Mouse (Mus musculus) testis, adult 2 months (tissue): ENCODE measurements around the gene Gm48551. TPM values are rescaled to one million over a fixed set of nuclear protein-coding genes. Genes with fewer than 3 reads are reported as not detected.

Experiments
- H3K27ac ChIP-seq: fragments of 200-500 bp; 2 replicates; pipeline ENCODE4 v1.5.1; 2012; ENCODE audit warnings: low read depth, low read length; ENCODE audit not compliant: control insufficient read depth, insufficient read depth
- H3K27me3 ChIP-seq: fragments of 200-500 bp; 2 replicates; pipeline ENCODE4 v1.6.1; 2012; ENCODE audit warnings: mild to moderate bottlenecking, low read length, moderate library complexity; ENCODE audit not compliant: control insufficient read depth, insufficient read depth
- H3K36me3 ChIP-seq: fragments of 200-500 bp; 2 replicates; pipeline ENCODE4 v1.6.1; 2012; ENCODE audit warnings: mild to moderate bottlenecking, low read length; ENCODE audit not compliant: control insufficient read depth, insufficient read depth
- H3K4me1 ChIP-seq: fragments of 200-500 bp; 2 replicates; pipeline ENCODE4 v1.6.1; 2012; ENCODE audit warnings: low read length; ENCODE audit not compliant: control insufficient read depth, insufficient read depth
- H3K4me3 ChIP-seq: fragments of 200-500 bp; 2 replicates; pipeline ENCODE4 v1.5.1; 2012; ENCODE audit warnings: low read depth, mild to moderate bottlenecking, low read length, moderate library complexity, mixed read lengths; ENCODE audit not compliant: control insufficient read depth
- CTCF ChIP-seq: fragments of 200-500 bp; IDR thresholded peaks from 2 replicates; pipeline ENCODE4 v1.5.1; 2012; ENCODE audit warnings: low read depth, mild to moderate bottlenecking, inconsistent platforms, low read length, moderate library complexity; ENCODE audit not compliant: control insufficient read depth, insufficient read depth, insufficient replicate concordance
- POLR2A ChIP-seq: fragments of 200-500 bp; IDR thresholded peaks from 2 replicates; pipeline ENCODE4 v1.6.1; 2012; ENCODE audit warnings: low read depth, mild to moderate bottlenecking, inconsistent platforms, low read length, moderate library complexity; ENCODE audit not compliant: control insufficient read depth
- polyA plus RNA-seq: library from polyadenylated mRNA; depleted of rRNA; stranded (reverse); fragments of >200 nt; gene quantifications from 2 replicates; pipeline ENCODE4 v1.2.3, GENCODE M21; 2012

Gm48551 gene
- polyA plus RNA-seq, 1 experiment, result 1.2 TPM

DNA sequence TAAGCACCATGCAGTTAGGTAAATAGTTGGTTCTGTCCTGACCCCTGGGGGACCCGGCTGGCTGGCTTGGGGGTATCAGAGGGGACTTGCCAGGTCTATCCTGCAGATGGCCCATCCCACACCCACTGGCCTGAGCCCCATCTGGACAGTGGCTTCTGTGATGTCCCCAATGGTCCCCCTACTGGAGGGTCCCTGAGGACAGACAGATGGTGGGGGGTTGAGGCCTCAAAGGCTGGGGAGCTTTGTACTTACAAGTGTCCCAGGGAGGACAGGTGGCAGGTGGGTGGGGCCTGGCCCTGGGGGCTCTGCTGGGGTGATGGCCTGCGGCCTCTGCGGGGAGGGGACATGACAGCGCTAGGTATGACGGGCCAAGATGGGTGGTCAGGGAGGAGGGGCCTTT, 15.0 kb downstream of the Gm48551 start:
- Histone ChIP-seq H3K27me3 (no peaks in the 10 kb centered on the region), H3K4me3 (no peak overlapping the region), H3K4me1 (peaks cover 25% of the 10 kb centered on the region), H3K27ac (no peak overlapping the region), H3K36me3 (no peaks in the 10 kb centered on the region)
- TF ChIP-seq POLR2A, result no peak
- no peak for TF ChIP-seq CTCF

DNA sequence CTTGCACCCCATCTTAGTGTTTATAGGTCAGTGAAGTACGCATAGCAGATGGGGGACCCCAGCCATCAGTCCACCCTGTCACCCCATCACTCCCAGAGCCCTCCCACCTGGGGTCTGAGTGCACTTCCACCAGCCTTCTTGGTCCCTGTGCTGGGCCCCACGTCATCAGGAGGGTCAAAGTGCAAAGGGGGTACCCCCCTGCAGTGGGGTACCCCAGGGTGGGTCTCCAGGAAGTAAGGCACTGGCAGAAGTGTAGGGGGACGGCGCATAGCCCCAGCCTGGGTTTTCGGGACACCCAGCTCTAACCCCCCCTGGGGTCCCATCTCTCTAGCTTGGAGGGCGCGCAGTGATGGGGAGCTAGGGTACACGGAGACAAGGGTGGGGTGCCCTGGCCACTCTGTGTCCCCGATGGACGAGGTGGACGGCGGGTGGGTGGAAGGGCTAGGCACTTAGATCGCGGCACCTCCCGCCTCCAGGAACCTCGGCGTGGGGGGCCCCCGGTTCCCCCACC, 15.6 kb downstream of the Gm48551 start:
- Histone ChIP-seq H3K4me3 (no peak overlapping the region), H3K36me3 (no peaks in the 10 kb centered on the region), H3K27me3 (no peaks in the 10 kb centered on the region), H3K27ac (no peak overlapping the region), H3K4me1 (peaks cover 24% of the 10 kb centered on the region)
- TF ChIP-seq CTCF, result no peak
- TF ChIP-seq POLR2A, result no peak

DNA sequence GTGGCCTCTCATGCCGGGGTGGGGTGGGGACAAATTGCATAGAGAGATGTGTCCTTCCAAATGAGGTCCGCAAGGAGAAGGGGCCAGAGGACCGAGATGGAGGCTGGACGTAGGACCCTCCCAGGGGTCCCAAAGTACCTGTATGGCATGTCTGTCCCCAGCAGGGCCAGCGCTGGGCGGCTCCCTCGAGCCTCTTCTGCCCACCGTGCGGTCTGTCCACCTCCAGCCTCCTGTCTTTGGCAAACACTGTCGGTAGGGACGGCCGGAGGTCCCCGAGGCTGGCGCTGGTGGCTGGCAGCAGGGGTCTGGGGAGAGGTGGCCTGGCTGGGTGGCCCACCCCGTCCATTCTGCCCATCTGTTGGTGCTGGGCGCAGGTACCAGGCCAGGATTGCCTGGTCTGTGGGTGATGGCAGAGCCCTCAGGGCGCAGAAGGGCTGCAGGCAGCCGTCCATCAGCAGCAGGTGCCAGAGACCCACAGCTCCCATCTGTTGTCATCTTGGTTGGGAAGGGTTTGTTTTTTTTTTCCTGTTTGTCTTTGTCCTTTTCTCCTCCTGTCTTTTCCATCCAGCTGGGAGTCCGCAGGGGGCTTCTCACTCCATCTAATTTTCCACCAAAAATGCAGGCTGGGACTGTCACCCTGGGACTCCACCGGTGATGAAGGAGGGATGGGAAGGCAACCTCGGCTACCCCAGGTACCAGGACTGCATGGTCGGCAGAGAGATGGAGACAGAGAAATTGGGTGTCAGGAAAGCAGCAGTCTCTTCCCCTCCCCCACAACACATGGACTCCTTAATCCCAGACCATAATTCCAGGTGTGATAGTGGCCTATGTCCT, 16.3 kb downstream of the Gm48551 start:
- Histone ChIP-seq H3K4me3 (no peak overlapping the region), H3K27ac (no peak overlapping the region), H3K36me3 (no peaks in the 10 kb centered on the region), H3K4me1 (peaks cover 24% of the 10 kb centered on the region), H3K27me3 (no peaks in the 10 kb centered on the region)
- TF ChIP-seq CTCF (no peak), POLR2A (no peak)

DNA sequence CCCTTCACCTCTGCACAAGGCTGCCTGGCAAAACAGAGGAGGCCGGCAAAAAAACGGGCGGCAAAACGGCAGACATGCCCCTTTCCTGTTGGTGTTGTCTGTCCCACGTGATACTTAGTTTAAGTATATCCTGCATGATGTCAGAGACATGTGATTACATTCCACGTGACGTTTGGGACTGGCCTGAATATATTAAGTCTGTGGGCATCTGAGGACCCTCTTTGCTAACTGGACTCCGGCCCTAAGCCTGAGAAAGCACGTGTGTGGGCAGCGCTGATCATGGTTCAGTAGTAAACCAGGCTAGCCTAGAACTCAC, 16.9 kb downstream of the Gm48551 start:
- peaks cover 24% of the 10 kb centered on the region for H3K4me1 ChIP-seq
- H3K27me3 ChIP-seq, result no peaks in the 10 kb centered on the region
- peak overlapping the region; percentile 56; the same call in 1 of the 2 replicates for H3K27ac ChIP-seq
- no peak overlapping the region for H3K4me3 ChIP-seq
- H3K36me3 ChIP-seq, result no peaks in the 10 kb centered on the region
- TF ChIP-seq POLR2A (no peak), CTCF (no peak)

DNA sequence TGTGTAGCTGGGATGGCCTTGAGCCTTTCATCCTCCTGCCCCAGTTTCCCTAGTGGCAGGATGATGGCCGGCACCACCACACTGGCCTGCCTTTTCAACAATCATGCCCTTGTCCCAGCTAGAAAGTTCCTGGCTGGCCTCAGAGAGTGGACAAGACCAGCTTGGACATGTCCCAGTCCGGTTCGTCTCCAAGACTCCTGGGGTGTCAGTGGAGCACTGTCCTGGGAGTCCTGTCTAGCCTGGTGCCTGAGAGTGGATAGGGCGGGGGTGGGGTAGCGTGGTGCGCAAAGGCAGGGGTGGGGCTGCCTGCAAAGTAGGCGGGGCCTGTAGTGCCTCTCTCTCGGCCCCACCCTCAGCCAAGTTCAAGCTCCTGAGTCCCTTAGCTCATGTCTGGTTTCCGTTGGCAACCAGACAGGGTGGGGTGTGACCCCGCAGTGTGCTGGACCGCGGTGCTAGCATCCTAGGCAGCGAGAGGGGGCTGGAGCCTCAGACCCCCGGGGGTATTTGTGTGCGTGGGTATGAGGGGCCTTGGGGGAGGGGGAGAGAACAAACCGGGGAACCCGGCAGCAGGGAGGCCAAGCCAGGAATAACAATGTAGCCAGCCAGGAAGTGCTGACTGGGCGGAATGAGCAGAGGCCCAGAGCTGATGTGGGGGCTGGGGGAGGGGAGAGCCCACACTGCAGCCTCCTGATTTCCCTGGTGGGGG, 17.4 kb downstream of the Gm48551 start:
- no peak for TF ChIP-seq POLR2A
- TF ChIP-seq CTCF, result no peak
- no peaks in the 10 kb centered on the region for H3K27me3 ChIP-seq
- H3K4me3 ChIP-seq, result peak overlapping the region; percentile 31
- H3K4me1 ChIP-seq, result peaks cover 24% of the 10 kb centered on the region
- H3K27ac ChIP-seq, result peak overlapping the region; percentile 80
- H3K36me3 ChIP-seq, result no peaks in the 10 kb centered on the region

DNA sequence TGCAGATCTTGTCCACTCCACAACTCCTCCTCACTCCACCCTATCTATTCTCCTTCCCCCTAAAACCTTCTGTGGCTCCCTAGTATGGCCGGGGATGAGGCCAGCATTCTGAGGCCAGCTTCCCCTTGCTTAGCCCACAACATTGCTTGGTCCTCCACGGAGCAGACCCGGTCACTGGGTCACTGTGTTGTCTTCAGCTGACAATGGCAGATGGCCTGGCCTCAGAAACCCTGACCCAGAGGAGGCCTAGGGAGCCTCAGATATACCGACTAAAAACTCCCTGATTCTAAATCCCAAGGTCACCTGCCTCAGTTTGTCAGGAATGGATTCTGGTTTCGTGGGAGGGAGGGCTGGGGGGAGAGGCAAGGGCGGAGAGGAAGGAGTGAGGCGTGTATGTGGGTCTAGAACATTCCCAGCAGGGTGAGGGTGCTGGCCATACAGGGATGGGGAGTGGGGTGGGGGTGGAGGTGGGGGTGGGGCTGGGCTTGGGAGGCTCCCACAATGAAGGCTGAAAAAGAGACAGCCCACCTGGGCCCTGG, 18.0 kb downstream of the Gm48551 start:
- peak overlapping the region; percentile 80 for H3K27ac ChIP-seq
- peaks cover 24% of the 10 kb centered on the region for H3K4me1 ChIP-seq
- H3K27me3 ChIP-seq, result no peaks in the 10 kb centered on the region
- H3K4me3 ChIP-seq, result peak overlapping the region; percentile 31
- no peaks in the 10 kb centered on the region for H3K36me3 ChIP-seq
- TF ChIP-seq CTCF (no peak), POLR2A (no peak)

DNA sequence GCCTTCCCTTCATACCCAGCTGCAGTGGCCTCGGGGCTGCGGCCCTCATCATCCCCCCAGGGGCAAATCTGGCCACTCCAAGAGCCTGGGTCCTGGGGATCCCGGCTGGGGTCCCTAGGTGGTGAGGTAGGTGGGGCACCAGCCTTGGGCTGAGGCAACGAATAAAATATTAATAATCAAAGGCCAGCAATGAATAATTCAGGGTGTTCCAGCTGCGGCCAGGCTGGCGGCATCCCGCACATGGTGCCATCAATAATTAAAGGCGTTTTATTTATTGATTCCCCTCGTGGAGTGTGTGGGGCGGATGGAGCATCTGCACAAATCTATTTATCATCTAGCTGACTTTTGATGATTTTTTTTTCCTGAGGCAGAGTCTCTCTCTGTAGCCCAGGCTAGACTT, 19.2 kb downstream of the Gm48551 start:
- peaks cover 26% of the 10 kb centered on the region for H3K4me1 ChIP-seq
- no peak overlapping the region for H3K4me3 ChIP-seq
- TF ChIP-seq POLR2A, result no peak
- TF ChIP-seq CTCF, result no peak
- no peaks in the 10 kb centered on the region for H3K36me3 ChIP-seq
- no peak overlapping the region for H3K27ac ChIP-seq
- H3K27me3 ChIP-seq, result no peaks in the 10 kb centered on the region
